Mouse (Mus musculus): ENCODE results near the gene Serpinb6b.

DNA sequence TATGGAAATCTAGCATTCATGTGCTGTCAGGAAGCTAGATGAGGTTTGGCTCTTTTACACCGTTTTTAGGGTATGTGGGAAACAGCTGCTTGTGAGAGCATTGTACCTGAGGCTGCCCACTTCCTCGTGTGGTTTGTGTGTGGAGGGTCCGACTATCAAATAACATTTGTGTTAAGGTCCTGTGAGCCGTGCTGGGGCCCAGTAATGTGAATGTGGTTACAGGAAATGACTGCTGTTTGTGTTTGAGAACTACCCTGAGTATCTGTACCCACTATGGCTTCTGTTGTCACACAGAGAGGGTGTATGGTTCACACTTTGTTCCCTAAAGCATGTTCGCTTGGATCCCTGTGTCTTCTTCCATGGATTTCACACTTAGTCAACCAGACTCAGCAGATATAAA, 1.1 kb downstream of the Serpinb6b start:
- no peak for TF ChIP-seq POLR2A (IDR thresholded peaks at IDR 0.05; ENCODE audit: insufficient read length, low read depth)
- TF ChIP-seq MYOD1 (IDR thresholded peaks at IDR 0.05; ENCODE audit: control insufficient read depth in 1 of 3, insufficient read length in 2 of 3, low read depth in 2 of 3), result no peak
- TF ChIP-seq E2F4 (IDR thresholded peaks at IDR 0.05; ENCODE audit: insufficient read depth), result no peak
- TF ChIP-seq USF1 (IDR thresholded peaks at IDR 0.05; ENCODE audit: low read depth), result no peak
- TF ChIP-seq TCF12 (IDR thresholded peaks at IDR 0.05; ENCODE audit: insufficient read depth, poor library complexity, severe bottlenecking), result no peak
- TF ChIP-seq REST (IDR thresholded peaks at IDR 0.05; ENCODE audit: insufficient read depth, insufficient read length), result no peak
- TF ChIP-seq POLR2AphosphoS2 (IDR thresholded peaks at IDR 0.05; ENCODE audit: insufficient read length, low read depth), result no peak
- TF ChIP-seq CEBPB (IDR thresholded peaks at IDR 0.05; ENCODE audit: insufficient read depth, poor library complexity, severe bottlenecking), result no peak
- TF ChIP-seq MYOG (IDR thresholded peaks at IDR 0.05; ENCODE audit: control insufficient read depth in 1 of 3, insufficient read depth in 1 of 3, insufficient read length in 2 of 3, low read depth in 2 of 3), result no peak

Data from myocyte (in vitro differentiated cells).